Mouse (Mus musculus) midbrain, embryonic 14.5 days (tissue): ENCODE results near the gene Smyd3. TPM values are rescaled to one million over a fixed set of nuclear protein-coding genes. Genes with fewer than 3 reads are reported as not detected.
"Not testable (repeated sequence)": the region's sequence is repeated elsewhere in the genome, so short reads cannot be mapped to it uniquely, and the experiment has no call there.

Experiments
- ATAC-seq: fragments of 200-750 bp; cut with Nextera tagmentation; 2 replicates; pipeline ENCODE4 v1.8.0; 2017; ENCODE audit warnings: moderate number of reproducible peaks, moderate library complexity; ENCODE audit not compliant: low FRiP score, low TSS enrichment
- DNase-seq: peaks from one replicate; pipeline ENCODE4 v3.0.0-alpha.2; 2015
- H3K27ac ChIP-seq: fragments of 300-500 bp; sonication (generic); replicated peaks from 2 replicates; pipeline ENCODE4 v1.5.1; 2014; ENCODE audit warnings: mild to moderate bottlenecking, low read depth, low read length, moderate library complexity
- H3K27me3 ChIP-seq: fragments of 300-500 bp; sonication (generic); 2 replicates; pipeline ENCODE4 v1.6.1; 2014; ENCODE audit warnings: low read length, control low read depth, mixed read lengths; ENCODE audit not compliant: control insufficient read depth, insufficient read depth
- H3K36me3 ChIP-seq: fragments of 300-500 bp; sonication (generic); 2 replicates; pipeline ENCODE4 v1.6.1; 2014; ENCODE audit warnings: low read length, control low read depth; ENCODE audit not compliant: control insufficient read depth, insufficient read depth
- H3K4me1 ChIP-seq: fragments of 300-500 bp; sonication (generic); 2 replicates; pipeline ENCODE4 v1.6.1; 2014; ENCODE audit warnings: mild to moderate bottlenecking, antibody characterized with exemption, low read length, control low read depth; ENCODE audit not compliant: control insufficient read depth, insufficient read depth
- H3K4me2 ChIP-seq: fragments of 300-500 bp; sonication (generic); 2 replicates; pipeline ENCODE4 v1.6.1; 2014; ENCODE audit warnings: mild to moderate bottlenecking, low read length, moderate library complexity
- H3K4me3 ChIP-seq: fragments of 300-500 bp; sonication (generic); replicated peaks from 2 replicates; pipeline ENCODE4 v1.5.1; 2014; ENCODE audit warnings: low read depth, low read length
- H3K9ac ChIP-seq: fragments of 300-500 bp; sonication (generic); replicated peaks from 2 replicates; pipeline ENCODE4 v1.6.1; 2014; ENCODE audit warnings: mild to moderate bottlenecking, low read length, moderate library complexity
- H3K9me3 ChIP-seq: fragments of 300-500 bp; sonication (generic); 2 replicates; pipeline ENCODE4 v1.6.1; 2016; ENCODE audit warnings: low read length, control low read depth, mixed read lengths; ENCODE audit not compliant: control insufficient read depth
- WGBS: fragments of 180-500 bp; shearing (Covaris S2); extraction: QIAGEN DNeasy Blood & Tissue Kit; methylation state at CpG from one replicate; pipeline ENCODE4 v1.1.7; 2014; 5-methylcytosine and 5-hydroxymethylcytosine counted together
- polyA plus RNA-seq: library from polyadenylated mRNA; unstranded; fragments of >200 nt; fragmentation: Nextera tagmentation; extraction: Ambion mirVana; gene quantifications from 2 replicates; pipeline ENCODE4 v1.2.1, GENCODE M21; 2014

The Smyd3 gene
- polyA plus RNA-seq, 1 experiment from 2014 or later: 21.5 TPM

GRCm38 (mm10) chr1:179170555-179170954 is 347.3 kb downstream of the Smyd3 start:
- Histone ChIP-seq H3K27me3 (no peaks in the 10 kb centered on the region), H3K4me1 (no peaks in the 10 kb centered on the region; the same call in 1 of the 2 replicates), H3K9me3 (no peaks in the 10 kb centered on the region), H3K36me3 (no peaks in the 10 kb centered on the region), H3K9ac (no peak overlapping the region), H3K27ac (no peak overlapping the region), H3K4me2 (no peak overlapping the region), H3K4me3 (no peak overlapping the region)
- no peak for ATAC-seq
- no peak for DNase-seq
- WGBS: 93% methylated on average over 8 of the region's 8 CpGs

- no peak overlapping the region for H3K27ac ChIP-seq
- no peaks in the 10 kb centered on the region for H3K36me3 ChIP-seq
- no peaks in the 10 kb centered on the region for H3K9me3 ChIP-seq
- no peak overlapping the region for H3K4me2 ChIP-seq
- WGBS: 74% methylated on average over 3 of the region's 3 CpGs
- no peaks in the 10 kb centered on the region for H3K27me3 ChIP-seq
- ATAC-seq (no peak), DNase-seq (no peak)
- no peak overlapping the region for H3K9ac ChIP-seq
- H3K4me1 ChIP-seq: no peaks in the 10 kb centered on the region; the same call in 1 of the 2 replicates
- H3K4me3 ChIP-seq: no peak overlapping the region
Measured at GRCm38 (mm10) chr1:179169749-179170148, 348.1 kb downstream of the Smyd3 start.

- no peak for DNase-seq
- Histone ChIP-seq H3K9ac (no peak overlapping the region), H3K4me2 (no peak overlapping the region), H3K4me3 (no peak overlapping the region), H3K9me3 (no peaks in the 10 kb centered on the region), H3K4me1 (no peaks in the 10 kb centered on the region; the same call in 1 of the 2 replicates), H3K27me3 (no peaks in the 10 kb centered on the region), H3K27ac (no peak overlapping the region), H3K36me3 (no peaks in the 10 kb centered on the region)
- ATAC-seq: no peak
- WGBS: 83% methylated on average over 10 of the region's 10 CpGs
Measured at GRCm38 (mm10) chr1:179169161-179169560, 348.7 kb downstream of the Smyd3 start.

GRCm38 (mm10) chr1:179164219-179164618 is 353.6 kb downstream of the Smyd3 start:
- not testable (repeated sequence) for H3K9me3 ChIP-seq, H3K9ac ChIP-seq, DNase-seq, H3K27ac ChIP-seq, H3K36me3 ChIP-seq, ATAC-seq, H3K4me3 ChIP-seq, H3K4me2 ChIP-seq, H3K27me3 ChIP-seq
- 81% methylated on average over 5 of the region's 5 CpGs for WGBS
- peaks cover 20% of the 10 kb centered on the region for H3K4me1 ChIP-seq

- H3K27me3 ChIP-seq, DNase-seq, H3K9ac ChIP-seq, H3K27ac ChIP-seq, H3K36me3 ChIP-seq, ATAC-seq, H3K4me3 ChIP-seq, H3K4me2 ChIP-seq, H3K9me3 ChIP-seq: not testable (repeated sequence)
- WGBS: 90% methylated on average over 1 of the region's 1 CpGs
- H3K4me1 ChIP-seq: peaks cover 20% of the 10 kb centered on the region
Measured at GRCm38 (mm10) chr1:179162752-179163151, 355.1 kb downstream of the Smyd3 start.

DNA sequence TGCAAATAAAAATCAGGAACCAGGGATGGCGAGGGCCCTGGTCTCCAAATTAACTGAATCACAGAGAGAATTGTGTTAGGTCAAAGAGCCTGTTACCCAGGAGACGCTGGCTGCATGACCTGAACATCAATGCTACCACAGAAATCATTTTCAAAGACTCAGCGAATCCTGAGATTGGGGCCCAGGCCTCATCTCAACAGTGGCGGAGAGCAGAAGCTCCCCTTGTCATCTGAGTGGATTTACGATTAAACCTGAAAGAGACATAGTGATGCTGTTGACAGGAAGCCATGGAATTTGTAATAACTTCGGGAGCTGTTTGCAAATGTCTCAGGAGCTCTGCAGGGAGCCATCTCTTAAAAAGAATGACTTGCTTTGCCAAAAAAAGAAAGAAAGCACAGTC is 355.9 kb downstream of the Smyd3 start:
- Histone ChIP-seq H3K27me3 (no peaks in the 10 kb centered on the region), H3K27ac (peak overlapping the region; percentile 57), H3K36me3 (no peaks in the 10 kb centered on the region), H3K4me2 (no peak overlapping the region), H3K9me3 (no peaks in the 10 kb centered on the region), H3K4me3 (no peak overlapping the region), H3K4me1 (peaks cover 20% of the 10 kb centered on the region), H3K9ac (peak overlapping the region; percentile 20; the same call in 1 of the 2 replicates)
- DNase-seq: peak; percentile 54
- 6% methylated on average over 6 of the region's 6 CpGs for WGBS
- ATAC-seq: no peak

DNA sequence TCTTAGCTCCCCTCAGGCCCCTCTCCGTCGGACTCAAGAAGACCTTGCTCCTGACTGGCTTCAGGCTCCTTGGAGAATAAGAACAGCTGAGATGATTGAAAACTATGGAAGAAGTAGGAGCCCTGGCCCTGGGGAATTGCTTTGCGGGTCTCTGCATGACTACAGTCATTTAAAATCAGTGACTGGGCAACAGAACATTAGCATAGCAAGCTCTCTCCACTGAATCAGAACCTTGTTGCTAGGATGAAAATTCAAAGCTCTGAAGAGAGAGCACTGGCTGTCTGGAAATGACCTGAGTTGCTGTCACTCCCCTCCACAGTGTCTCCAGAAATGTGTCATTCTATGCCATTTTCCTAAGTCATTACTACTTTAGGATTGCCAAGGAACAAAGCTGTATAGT is 357.1 kb downstream of the Smyd3 start:
- 15% methylated on average over 3 of the region's 3 CpGs for WGBS
- peaks cover 20% of the 10 kb centered on the region for H3K4me1 ChIP-seq
- no peaks in the 10 kb centered on the region for H3K9me3 ChIP-seq
- no peak overlapping the region for H3K27ac ChIP-seq
- H3K4me2 ChIP-seq: no peak overlapping the region
- no peaks in the 10 kb centered on the region for H3K27me3 ChIP-seq
- no peaks in the 10 kb centered on the region for H3K36me3 ChIP-seq
- no peak for ATAC-seq
- DNase-seq: peak; percentile 58
- no peak overlapping the region for H3K9ac ChIP-seq
- H3K4me3 ChIP-seq: no peak overlapping the region

GRCm38 (mm10) chr1:179152376-179152775 is 365.5 kb downstream of the Smyd3 start:
- no peak for DNase-seq
- Histone ChIP-seq H3K27ac (no peak overlapping the region), H3K4me2 (no peak overlapping the region), H3K27me3 (no peaks in the 10 kb centered on the region), H3K9me3 (no peaks in the 10 kb centered on the region), H3K9ac (no peak overlapping the region), H3K4me3 (no peak overlapping the region), H3K4me1 (no peaks in the 10 kb centered on the region), H3K36me3 (no peaks in the 10 kb centered on the region)
- ATAC-seq: no peak
- 79% methylated on average over 9 of the region's 9 CpGs for WGBS

DNA sequence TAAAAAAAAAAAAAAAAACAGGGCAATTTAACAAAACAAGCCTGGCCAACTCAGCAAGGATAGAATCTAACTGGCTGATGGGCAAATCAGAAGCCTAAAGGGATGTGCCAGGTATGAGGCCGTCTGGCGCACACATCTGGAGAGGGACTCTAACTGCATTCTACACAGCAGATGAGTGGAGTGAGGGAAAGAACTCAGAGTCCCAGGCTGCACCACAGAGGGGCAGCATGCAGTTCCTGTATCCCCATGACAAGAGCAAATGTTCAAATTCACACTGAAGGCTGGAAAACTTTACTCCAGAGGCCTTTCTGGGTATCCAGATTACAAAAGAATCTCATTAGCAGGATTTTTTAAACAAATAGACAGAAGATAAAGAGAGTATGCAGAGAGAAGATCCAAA is 366.6 kb downstream of the Smyd3 start:
- no peak overlapping the region for H3K9ac ChIP-seq
- no peaks in the 10 kb centered on the region for H3K27me3 ChIP-seq
- H3K9me3 ChIP-seq: no peaks in the 10 kb centered on the region
- no peak overlapping the region for H3K4me2 ChIP-seq
- no peaks in the 10 kb centered on the region for H3K4me1 ChIP-seq
- no peak for ATAC-seq
- no peak overlapping the region for H3K4me3 ChIP-seq
- H3K27ac ChIP-seq: no peak overlapping the region
- WGBS: 82% methylated on average over 2 of the region's 2 CpGs
- H3K36me3 ChIP-seq: no peaks in the 10 kb centered on the region
- no peak for DNase-seq
